Mouse (Mus musculus): ENCODE data around the gene 4430402I18Rik.

DNA sequence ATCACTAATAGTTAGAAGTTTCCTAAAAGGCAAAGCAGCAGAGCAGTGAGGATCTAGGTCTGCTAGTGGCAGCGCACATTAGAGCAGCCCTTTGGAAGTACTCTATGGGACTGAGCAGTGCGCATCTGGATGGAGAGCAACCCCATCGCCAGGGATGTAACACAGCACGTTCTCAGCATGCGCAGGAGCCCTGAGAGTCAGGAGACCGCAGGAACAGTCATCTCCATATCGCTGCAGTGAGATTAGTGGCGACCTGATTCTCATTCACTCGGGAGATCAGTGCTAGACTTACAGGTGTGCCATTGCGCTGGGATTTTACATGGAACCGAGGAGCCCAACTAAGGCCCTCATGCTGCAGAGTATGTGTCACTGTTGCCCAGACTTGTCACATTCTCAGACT lies 41.4 kb upstream of the 4430402I18Rik start:
- no peak for TF ChIP-seq TCF12 (IDR thresholded peaks at IDR 0.05; ENCODE audit: low read depth, low read length)
- no peak for TF ChIP-seq CTCF (conservative IDR thresholded peaks at IDR 0.05 in 1 of 2, IDR thresholded peaks at IDR 0.05 in 1 of 2; ENCODE audit: low read depth in 2 of 2, low read length in 2 of 2)
- no peak for TF ChIP-seq POLR2A (IDR thresholded peaks at IDR 0.05; ENCODE audit: low read depth, low read length)
- no peak for TF ChIP-seq POLR2AphosphoS2 (IDR thresholded peaks at IDR 0.05; ENCODE audit: low read depth, low read length)
- TF ChIP-seq HCFC1 (IDR thresholded peaks at IDR 0.05; ENCODE audit: low read depth, low read length), result no peak
- TF ChIP-seq EP300 (IDR thresholded peaks at IDR 0.05; ENCODE audit: low read length), result no peak
- no peak for TF ChIP-seq USF1 (IDR thresholded peaks at IDR 0.05; ENCODE audit: low read depth, low read length)
- TF ChIP-seq SMC3 (IDR thresholded peaks at IDR 0.05; ENCODE audit: low read depth, low read length), result no peak
- no peak for TF ChIP-seq SIN3A (IDR thresholded peaks at IDR 0.05; ENCODE audit: low read length)
- no peak for TF ChIP-seq ZNF384 (IDR thresholded peaks at IDR 0.05; ENCODE audit: low read depth, low read length)
